Mouse (Mus musculus) erythroblast, embryonic 14.5 days (primary cell): ENCODE results near the gene Scnn1a.

ENCODE experiments used
- GATA1 ChIP-seq: IDR thresholded peaks from 2 replicates; pipeline ENCODE4 v1.6.1; 2012; ENCODE audit warnings: low read length, inconsistent platforms, mixed read lengths
- TAL1 ChIP-seq: IDR thresholded peaks from 3 replicates; pipeline ENCODE4 v1.6.1; 2012; ENCODE audit warnings: low read length, inconsistent platforms, mixed read lengths

GRCm38 (mm10) chr6:125344866-125345265, 24.4 kb downstream of the Scnn1a start:
- TF ChIP-seq TAL1 (no peak), GATA1 (no peak)
